Mouse (Mus musculus) small intestine, adult 2 months (tissue): ENCODE measurements around the gene Pdcd1lg2.

Experiments used
- CTCF ChIP-seq: fragments of 200-500 bp; IDR thresholded peaks from 2 replicates; pipeline ENCODE4 v1.5.1; 2012; ENCODE audit warnings: low read depth, mild to moderate bottlenecking, control low read depth, inconsistent platforms, low read length, moderate library complexity, mixed read lengths; ENCODE audit not compliant: insufficient replicate concordance, insufficient read length; ENCODE audit errors: extremely low read depth
- POLR2A ChIP-seq: fragments of 200-500 bp; IDR thresholded peaks from 2 replicates; pipeline ENCODE4 v1.6.1; 2012; ENCODE audit warnings: low read depth, mild to moderate bottlenecking, control low read depth, inconsistent platforms, low read length, moderate library complexity

- TF ChIP-seq CTCF (no peak), POLR2A (no peak)
These were observed 26.2 kb downstream of the Pdcd1lg2 start for GRCm38 (mm10) chr19:29436793-29437479.
